Mouse (Mus musculus) macrophage (primary cell): Measurements from ENCODE around the gene Pus1. TPM values are rescaled to one million over a fixed set of nuclear protein-coding genes. Genes with fewer than 3 reads are reported as not detected.

Experiments
- H3K27ac ChIP-seq: fragments of 350-480 bp; formaldehyde crosslinking; 2 replicates; pipeline ENCODE4 v1.9.0; 2021
- H3K36me3 ChIP-seq: fragments of 350-480 bp; formaldehyde crosslinking; 2 replicates; pipeline ENCODE4 v1.9.0; 2021; ENCODE audit errors: inconsistent target
- H3K4me3 ChIP-seq: fragments of 350-480 bp; formaldehyde crosslinking; 2 replicates; pipeline ENCODE4 v1.9.0; 2021; ENCODE audit errors: inconsistent target
- H3K79me2 ChIP-seq: fragments of 350-480 bp; formaldehyde crosslinking; 2 replicates; pipeline ENCODE4 v1.9.0; 2021; ENCODE audit errors: inconsistent target
- WGBS: methylation state at CpG from one replicate; pipeline ENCODE4 v1.1.7; 2026; ENCODE audit warnings: inconsistent platforms; ENCODE audit not compliant: missing documents; 5-methylcytosine and 5-hydroxymethylcytosine counted together
- polyA plus RNA-seq: library from polyadenylated mRNA; stranded (reverse); fragments of 250-400 nt; gene quantifications from 3 replicates; pipeline ENCODE4 v1.2.4, GENCODE M21; 2018; ENCODE audit warnings: inconsistent platforms

The Pus1 gene
- polyA plus RNA-seq, 1 experiment from 2014 or later = 14.8 TPM

- peaks cover 85% of the 10 kb centered on the region for H3K79me2 ChIP-seq
- H3K27ac ChIP-seq = peak within 1 kb of the TSS; percentile 44; the same call in 1 of the 2 replicates
- H3K4me3 ChIP-seq = peak within 1 kb of the TSS; percentile 82
- under 1% methylated on average over 83 of the region's 83 CpGs for WGBS
- peaks cover 19% of the 10 kb centered on the region for H3K36me3 ChIP-seq
Observed at GRCm38 (mm10) chr5:110770448-110771158, 9.9 kb downstream of the Pus1 start, which contains the start of gene Ep400. TSS of gene Ep400 (minus strand) at chr5:110770717.

- Histone ChIP-seq H3K79me2 (peaks cover 85% of the 10 kb centered on the region), H3K4me3 (peak overlapping the region; percentile 82), H3K27ac (peak overlapping the region; percentile 44; the same call in 1 of the 2 replicates), H3K36me3 (peaks cover 14% of the 10 kb centered on the region)
- WGBS = under 1% methylated on average over 51 of the region's 58 CpGs
Observed at GRCm38 (mm10) chr5:110770031-110770445, 10.4 kb downstream of the Pus1 start.

DNA sequence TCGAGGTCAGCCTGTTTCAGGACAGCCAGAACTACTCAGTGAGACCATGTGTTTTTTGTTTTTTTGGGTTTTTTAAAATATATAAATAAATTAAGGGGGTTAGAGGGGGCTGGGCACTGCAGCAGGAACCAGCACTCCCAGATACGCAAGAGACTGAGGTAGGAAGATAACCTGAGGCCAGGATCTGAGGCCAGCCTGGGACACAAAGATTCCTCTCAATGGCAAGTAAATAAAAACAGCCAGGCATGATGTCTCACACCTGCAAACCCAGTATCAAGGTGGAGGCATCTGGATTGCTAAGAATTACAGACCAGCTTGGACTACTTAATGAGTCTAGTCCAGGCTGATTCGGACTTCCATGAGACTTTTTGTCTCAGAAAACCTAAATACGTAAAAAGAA, 11.2 kb downstream of the Pus1 start:
- Histone ChIP-seq H3K4me3 (peak overlapping the region; percentile 82), H3K36me3 (peaks cover 6% of the 10 kb centered on the region; the same call in 1 of the 2 replicates), H3K27ac (peak overlapping the region; percentile 44; the same call in 1 of the 2 replicates), H3K79me2 (peaks cover 85% of the 10 kb centered on the region)
- WGBS = 30% methylated on average over 4 of the region's 4 CpGs

- no peak overlapping the region for H3K4me3 ChIP-seq
- H3K36me3 ChIP-seq = no peaks in the 10 kb centered on the region
- WGBS = 94% methylated on average over 8 of the region's 8 CpGs
- H3K79me2 ChIP-seq = peaks cover 100% of the 10 kb centered on the region
- H3K27ac ChIP-seq = no peak overlapping the region
Observed at GRCm38 (mm10) chr5:110763890-110764289, 16.6 kb downstream of the Pus1 start.

GRCm38 (mm10) chr5:110745021-110745420, 35.4 kb downstream of the Pus1 start:
- Histone ChIP-seq H3K36me3 (peaks cover 8% of the 10 kb centered on the region; the same call in 1 of the 2 replicates), H3K4me3 (no peak overlapping the region), H3K27ac (no peak overlapping the region), H3K79me2 (peaks cover 93% of the 10 kb centered on the region)
- WGBS = 64% methylated on average over 1 of the region's 1 CpGs

GRCm38 (mm10) chr5:110739496-110740275, 40.8 kb downstream of the Pus1 start:
- H3K36me3 ChIP-seq = peaks cover 37% of the 10 kb centered on the region; the same call in 1 of the 2 replicates
- 70% methylated on average over 7 of the region's 7 CpGs for WGBS
- H3K79me2 ChIP-seq = peaks cover 39% of the 10 kb centered on the region
- H3K4me3 ChIP-seq = no peak overlapping the region
- H3K27ac ChIP-seq = no peak overlapping the region

- peaks cover 55% of the 10 kb centered on the region for H3K36me3 ChIP-seq
- 55% methylated on average over 1 of the region's 1 CpGs for WGBS
- H3K27ac ChIP-seq = no peak overlapping the region
- no peak overlapping the region for H3K4me3 ChIP-seq
- no peaks in the 10 kb centered on the region; the same call in 1 of the 2 replicates for H3K79me2 ChIP-seq
Observed at GRCm38 (mm10) chr5:110735606-110736005, 44.9 kb downstream of the Pus1 start.

DNA sequence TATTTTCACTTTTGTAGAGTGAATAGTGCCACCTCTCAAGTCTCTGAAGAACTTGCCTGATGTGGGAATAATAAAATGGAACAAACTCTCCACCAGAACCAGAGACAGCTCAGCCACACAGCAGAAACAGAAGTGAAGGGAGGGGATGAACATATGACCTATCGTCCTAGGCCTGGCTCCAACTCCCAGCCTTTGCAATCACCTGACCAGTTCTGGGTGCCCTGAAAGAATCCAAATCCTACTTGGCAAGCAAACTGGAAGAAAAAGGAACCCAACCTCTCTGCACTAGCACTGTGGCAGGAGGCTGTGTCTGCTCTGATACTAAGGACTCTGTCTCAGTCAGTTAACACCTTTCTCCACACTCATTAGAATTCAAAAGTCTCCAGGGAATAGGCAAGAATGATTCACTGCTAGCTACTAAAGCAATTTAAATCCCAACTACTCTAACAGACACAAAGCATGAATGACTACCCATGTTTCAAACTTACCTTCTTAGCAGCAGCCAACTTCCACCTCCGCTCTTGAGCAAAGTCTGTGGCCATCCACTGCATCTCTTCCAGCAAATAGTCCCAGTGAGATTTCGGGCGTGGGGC, 47.1 kb downstream of the Pus1 start:
- Histone ChIP-seq H3K27ac (no peak overlapping the region), H3K4me3 (no peak overlapping the region), H3K36me3 (peaks cover 62% of the 10 kb centered on the region), H3K79me2 (no peaks in the 10 kb centered on the region)
- 83% methylated on average over 4 of the region's 4 CpGs for WGBS

- H3K79me2 ChIP-seq = no peaks in the 10 kb centered on the region
- H3K36me3 ChIP-seq = peaks cover 73% of the 10 kb centered on the region
- no peak overlapping the region for H3K27ac ChIP-seq
- WGBS = 97% methylated on average over 2 of the region's 2 CpGs
- H3K4me3 ChIP-seq = no peak overlapping the region
Observed at GRCm38 (mm10) chr5:110731227-110731626, 49.2 kb downstream of the Pus1 start.

DNA sequence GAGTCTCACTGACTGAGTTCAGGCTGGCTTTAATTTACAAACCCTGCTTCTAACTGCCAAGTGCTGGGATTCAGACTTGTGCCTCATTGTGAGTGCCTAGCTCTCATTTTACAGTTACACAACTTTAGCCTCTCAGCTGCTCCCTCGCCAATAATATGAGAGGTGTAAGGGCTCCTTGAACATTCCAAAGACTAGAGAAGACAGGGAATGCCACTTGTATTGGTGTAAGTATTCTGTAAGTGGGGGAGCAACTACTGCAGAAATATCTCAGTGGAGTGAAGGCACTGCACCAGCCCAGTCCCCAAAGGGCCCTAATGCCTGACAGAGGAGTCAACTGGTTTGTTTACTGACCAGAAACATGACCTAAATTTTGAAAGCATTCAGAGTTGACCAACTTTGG, 52.6 kb downstream of the Pus1 start:
- Histone ChIP-seq H3K36me3 (peaks cover 83% of the 10 kb centered on the region), H3K79me2 (no peaks in the 10 kb centered on the region), H3K27ac (no peak overlapping the region), H3K4me3 (no peak overlapping the region)
- WGBS = 92% methylated on average over 1 of the region's 1 CpGs

Other genes with a start within 250 kb of the Pus1 start
- gene Galnt9, start 236.3 kb downstream of the Pus1 start, polyA plus RNA-seq = 0.30 to 0.43 TPM in 2 of 3 replicates, not detected in the other
- 11.0 to 22.9 TPM (median 11.9 TPM) in 3 replicates for gene Noc4l, start 127.2 kb downstream of the Pus1 start, polyA plus RNA-seq
- 6.2 to 8.2 TPM (median 6.7 TPM) in 3 replicates for gene Ddx51, start 127.2 kb downstream of the Pus1 start, polyA plus RNA-seq
- 24.9 to 26.4 TPM (median 26.3 TPM) in 3 replicates for gene Ep400, start 9.9 kb downstream of the Pus1 start, polyA plus RNA-seq
- gene Ulk1, start 29.4 kb upstream of the Pus1 start, polyA plus RNA-seq = 9.6 to 23.9 TPM (median 15.4 TPM) in 3 replicates
- gene Hscb, start 59.1 kb upstream of the Pus1 start, polyA plus RNA-seq = 32.2 to 52.4 TPM (median 43.3 TPM) in 3 replicates
- 21.7 to 24.4 TPM (median 24.0 TPM) in 3 replicates for gene Chek2, start 59.3 kb upstream of the Pus1 start, polyA plus RNA-seq
- gene Ttc28, start 99.1 kb upstream of the Pus1 start, polyA plus RNA-seq = 0.50 to 1.3 TPM (median 0.77 TPM) in 3 replicates